Mouse (Mus musculus) hindbrain, postnatal 0 days (tissue): ENCODE measurements around the gene Serpina3b. TPM values are rescaled to one million over a fixed set of nuclear protein-coding genes. Genes with fewer than 3 reads are reported as not detected.
"Not testable (repeated sequence)": the region's sequence is repeated elsewhere in the genome, so short reads cannot be mapped to it uniquely, and the experiment has no call there.

Experiments
- ATAC-seq: fragments of 200-750 bp; cut with Nextera tagmentation; 2 replicates; pipeline ENCODE4 v1.8.0; 2017; ENCODE audit warnings: mild to moderate bottlenecking, moderate TSS enrichment, moderate library complexity
- DNase-seq: peaks from one replicate; pipeline ENCODE4 v3.0.0-alpha.2; 2015; ENCODE audit warnings: low spot score
- H3K27ac ChIP-seq: fragments of 300-500 bp; sonication (generic); 2 replicates; pipeline ENCODE4 v1.5.1; 2014; ENCODE audit warnings: mild to moderate bottlenecking
- H3K27me3 ChIP-seq: fragments of 300-500 bp; sonication (generic); 2 replicates; pipeline ENCODE4 v1.6.1; 2014; ENCODE audit warnings: low read length, mixed read lengths; ENCODE audit not compliant: insufficient read depth
- H3K36me3 ChIP-seq: fragments of 300-500 bp; sonication (generic); 2 replicates; pipeline ENCODE4 v1.6.1; 2014; ENCODE audit warnings: low read length, mixed read lengths; ENCODE audit not compliant: insufficient read depth
- H3K4me1 ChIP-seq: fragments of 300-500 bp; sonication (generic); 2 replicates; pipeline ENCODE4 v1.6.1; 2014; ENCODE audit warnings: antibody characterized with exemption, low read length, mixed read lengths; ENCODE audit not compliant: insufficient read depth
- H3K4me2 ChIP-seq: fragments of 300-500 bp; sonication (generic); 2 replicates; pipeline ENCODE4 v1.6.1; 2014; ENCODE audit warnings: low read depth, mild to moderate bottlenecking, low read length, moderate library complexity, mixed read lengths
- H3K4me3 ChIP-seq: fragments of 300-500 bp; sonication (generic); 2 replicates; pipeline ENCODE4 v1.5.1; 2014; ENCODE audit warnings: low read length
- H3K9ac ChIP-seq: fragments of 300-500 bp; sonication (generic); replicated peaks from 2 replicates; pipeline ENCODE4 v1.6.1; 2014; ENCODE audit warnings: mild to moderate bottlenecking, low read length, moderate library complexity, mixed read lengths
- H3K9me3 ChIP-seq: fragments of 300-500 bp; sonication (generic); 2 replicates; pipeline ENCODE4 v1.6.1; 2016; ENCODE audit warnings: low read length, mixed read lengths
- CTCF ChIP-seq: IDR thresholded peaks from 2 replicates; pipeline ENCODE4 v1.5.1; 2016; ENCODE audit warnings: antibody characterized with exemption, control low read depth, low read depth
- WGBS: fragments of 180-500 bp; shearing (Covaris S2); extraction: QIAGEN DNeasy Blood & Tissue Kit; methylation state at CpG from one replicate; pipeline ENCODE4 v1.1.7; 2014; 5-methylcytosine and 5-hydroxymethylcytosine counted together
- polyA plus RNA-seq: library from polyadenylated mRNA; unstranded; fragments of >200 nt; fragmentation: Nextera tagmentation; extraction: Ambion mirVana; gene quantifications from 2 replicates; pipeline ENCODE4 v1.2.1, GENCODE M21; 2015
- total RNA-seq: library from RNA; depleted of rRNA; stranded (reverse); fragments of >200 nt; gene quantifications from 2 replicates; pipeline ENCODE4 v1.2.3, GENCODE M21; 2014; rRNA removed

The Serpina3b gene
- total RNA-seq (not detected in 2 replicates), polyA plus RNA-seq (not detected in 2 replicates)

DNA sequence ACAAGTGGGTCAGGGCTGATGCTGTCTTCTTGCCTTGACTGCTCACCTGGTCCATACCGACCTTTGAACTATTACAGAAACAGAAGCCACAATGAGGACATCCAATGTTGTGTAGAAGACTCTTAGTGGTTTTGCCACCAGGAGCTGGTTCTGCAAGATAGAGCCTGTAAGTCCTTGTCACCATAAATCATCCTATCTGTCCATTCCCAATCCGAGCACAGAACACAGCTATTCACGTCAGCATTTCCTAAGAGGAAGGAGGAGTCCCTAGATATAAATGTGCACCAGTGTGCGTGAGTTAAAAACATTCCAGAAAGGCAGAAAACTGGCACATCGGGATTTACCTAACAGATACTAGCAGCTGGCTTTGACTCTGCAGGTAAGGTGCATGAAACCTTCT is at the start of gene Serpina3b:
TSS of gene Serpina3b (plus strand) at position 301 of the 400 bp plus-strand sequence.
- no peak within 1 kb of the TSS for H3K4me2 ChIP-seq
- H3K9me3 ChIP-seq, result no peaks in the 10 kb centered on the region
- DNase-seq, result no peak
- no peak within 1 kb of the TSS for H3K4me3 ChIP-seq
- H3K9ac ChIP-seq, result no peak within 1 kb of the TSS
- no peak for TF ChIP-seq CTCF
- H3K27ac ChIP-seq, result no peak within 1 kb of the TSS
- H3K36me3 ChIP-seq, result no peaks in the 10 kb centered on the region
- WGBS, result 86% methylated on average over 5 of the region's 5 CpGs
- no peaks in the 10 kb centered on the region for H3K27me3 ChIP-seq
- H3K4me1 ChIP-seq, result no peaks in the 10 kb centered on the region
- ATAC-seq, result no peak

DNA sequence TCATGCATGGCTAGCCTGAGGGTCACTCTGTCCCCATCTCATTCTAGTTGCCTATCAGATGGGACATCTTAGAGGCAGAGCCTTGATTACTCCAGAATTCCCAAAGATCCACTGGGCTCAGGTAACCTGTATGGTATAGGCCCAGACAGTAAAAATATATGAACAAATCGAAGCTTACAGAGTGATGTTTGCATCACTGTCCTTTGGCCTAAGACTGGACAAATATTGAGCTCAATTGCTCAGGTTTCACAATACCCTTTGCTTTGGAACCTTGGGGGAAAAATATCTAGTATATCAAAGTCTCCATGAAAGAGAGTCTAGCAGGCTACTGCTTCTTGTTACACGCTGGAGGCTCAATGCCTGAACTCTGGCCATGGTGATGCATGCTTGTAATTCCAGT is 37.7 kb upstream of the Serpina3b start:
- ATAC-seq, result no peak
- no peak for DNase-seq
- TF ChIP-seq CTCF, result no peak
- no peaks in the 10 kb centered on the region for H3K27me3 ChIP-seq
- no peak overlapping the region for H3K4me3 ChIP-seq
- 84% methylated on average over 2 of the region's 2 CpGs for WGBS
- no peaks in the 10 kb centered on the region for H3K36me3 ChIP-seq
- H3K9me3 ChIP-seq, result no peaks in the 10 kb centered on the region
- H3K4me1 ChIP-seq, result no peaks in the 10 kb centered on the region
- no peak overlapping the region for H3K27ac ChIP-seq
- no peak overlapping the region for H3K4me2 ChIP-seq
- H3K9ac ChIP-seq, result no peak overlapping the region

DNA sequence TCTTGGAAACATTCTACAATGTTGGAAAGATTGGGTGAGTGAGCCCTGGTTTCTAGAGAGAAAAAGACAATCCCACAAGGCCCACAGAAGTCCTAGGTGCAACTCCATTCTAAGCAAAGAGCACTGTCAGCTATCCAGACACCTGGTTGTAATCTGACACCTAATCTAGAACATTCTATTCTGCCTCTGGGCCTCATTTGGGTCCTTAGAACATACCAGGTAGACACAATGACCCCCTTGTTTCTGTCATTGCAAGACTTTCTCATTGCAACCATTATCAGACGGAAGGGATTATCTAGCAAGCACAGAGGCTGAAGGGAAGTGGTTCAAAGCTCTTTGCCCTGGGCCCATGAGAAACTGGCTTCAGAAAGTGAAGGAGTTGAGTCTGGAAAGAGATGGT is 36.5 kb upstream of the Serpina3b start:
- no peaks in the 10 kb centered on the region for H3K36me3 ChIP-seq
- H3K9ac ChIP-seq, result no peak overlapping the region
- ATAC-seq, result no peak
- no peak overlapping the region for H3K4me2 ChIP-seq
- H3K4me1 ChIP-seq, result no peaks in the 10 kb centered on the region
- no peak overlapping the region for H3K27ac ChIP-seq
- TF ChIP-seq CTCF, result no peak
- WGBS, result 86% methylated on average over 1 of the region's 1 CpGs
- H3K9me3 ChIP-seq, result no peaks in the 10 kb centered on the region
- H3K4me3 ChIP-seq, result no peak overlapping the region
- DNase-seq, result no peak
- H3K27me3 ChIP-seq, result no peaks in the 10 kb centered on the region

DNA sequence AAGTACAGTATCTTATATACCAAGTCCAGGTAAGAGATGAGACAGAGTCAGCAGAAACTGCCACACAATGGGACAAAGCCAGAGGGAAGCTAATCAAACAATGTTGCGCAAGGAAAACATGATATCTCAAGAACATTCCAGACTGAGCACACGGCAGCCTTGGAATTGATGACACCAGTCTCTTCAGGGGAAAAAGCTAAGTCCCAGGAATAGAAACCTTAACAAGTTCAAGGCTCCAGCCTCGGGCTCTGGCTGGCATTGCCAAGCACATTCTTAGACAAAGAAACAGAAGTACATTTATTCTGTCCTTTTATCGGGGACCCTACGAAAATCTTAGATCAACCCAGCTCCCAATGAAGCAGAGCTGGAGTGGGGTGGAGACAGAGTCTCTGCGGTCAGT is 27.0 kb upstream of the Serpina3b start, which contains the start of gene Serpina5:
TSS of gene Serpina5 (plus strand) at position 346 of the 400 bp plus-strand sequence.
- no peaks in the 10 kb centered on the region for H3K36me3 ChIP-seq
- H3K9ac ChIP-seq, result no peak within 1 kb of the TSS
- 92% methylated on average over 6 of the region's 6 CpGs for WGBS
- no peak within 1 kb of the TSS for H3K27ac ChIP-seq
- no peaks in the 10 kb centered on the region for H3K4me1 ChIP-seq
- ATAC-seq, result no peak
- H3K9me3 ChIP-seq, result no peaks in the 10 kb centered on the region
- H3K4me3 ChIP-seq, result no peak within 1 kb of the TSS
- DNase-seq, result no peak
- no peak within 1 kb of the TSS for H3K4me2 ChIP-seq
- TF ChIP-seq CTCF, result no peak
- H3K27me3 ChIP-seq, result no peaks in the 10 kb centered on the region

DNA sequence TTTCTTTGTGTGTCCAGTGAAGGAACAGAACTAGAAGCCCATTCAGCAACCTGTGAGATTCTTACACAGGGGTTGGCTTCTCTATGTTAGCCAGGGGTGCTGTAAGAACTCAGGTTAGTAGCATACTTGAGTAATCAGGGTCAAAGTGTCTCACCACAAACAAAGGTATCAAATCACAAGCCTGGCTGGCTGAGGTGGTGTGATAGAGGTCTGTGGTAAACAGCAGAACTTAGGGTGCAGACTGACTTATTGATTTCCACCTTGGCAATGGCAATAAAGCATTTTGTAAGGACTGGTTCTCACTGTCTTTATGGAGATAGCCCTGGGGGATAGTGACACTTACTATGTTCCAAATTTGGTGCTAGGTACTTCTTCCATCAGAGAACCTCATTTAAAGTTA is 21.9 kb upstream of the Serpina3b start:
- no peak overlapping the region for H3K9ac ChIP-seq
- no peak overlapping the region for H3K27ac ChIP-seq
- H3K4me1 ChIP-seq, result no peaks in the 10 kb centered on the region
- H3K9me3 ChIP-seq, result no peaks in the 10 kb centered on the region
- no peak for TF ChIP-seq CTCF
- no peak overlapping the region for H3K4me3 ChIP-seq
- no peak overlapping the region for H3K4me2 ChIP-seq
- no peak for DNase-seq
- no peaks in the 10 kb centered on the region for H3K27me3 ChIP-seq
- H3K36me3 ChIP-seq, result no peaks in the 10 kb centered on the region
- ATAC-seq, result no peak

DNA sequence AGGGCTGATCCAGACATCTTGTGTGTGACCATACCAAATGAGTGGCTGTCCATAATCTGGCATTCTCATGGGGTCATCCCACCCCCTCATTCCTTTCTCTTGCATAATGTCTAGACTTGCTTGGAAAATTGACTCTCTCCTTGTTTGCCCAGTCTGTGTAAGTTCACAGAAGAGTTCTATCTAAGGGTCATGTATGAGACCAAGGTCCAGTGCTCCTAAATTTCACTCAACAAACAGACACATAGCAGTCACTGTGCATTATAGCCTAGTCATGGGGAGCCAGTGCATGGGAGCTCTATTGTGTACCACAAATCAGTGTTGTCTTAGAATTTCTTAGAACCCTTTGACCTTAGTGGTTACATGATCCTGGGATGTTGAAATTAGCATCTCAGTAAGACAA is 20.9 kb upstream of the Serpina3b start:
- no peaks in the 10 kb centered on the region for H3K4me1 ChIP-seq
- TF ChIP-seq CTCF, result no peak
- no peak for ATAC-seq
- H3K27ac ChIP-seq, result no peak overlapping the region
- H3K9me3 ChIP-seq, result no peaks in the 10 kb centered on the region
- H3K4me3 ChIP-seq, result no peak overlapping the region
- no peak overlapping the region for H3K9ac ChIP-seq
- no peaks in the 10 kb centered on the region for H3K27me3 ChIP-seq
- no peak overlapping the region for H3K4me2 ChIP-seq
- no peak for DNase-seq
- no peaks in the 10 kb centered on the region for H3K36me3 ChIP-seq

DNA sequence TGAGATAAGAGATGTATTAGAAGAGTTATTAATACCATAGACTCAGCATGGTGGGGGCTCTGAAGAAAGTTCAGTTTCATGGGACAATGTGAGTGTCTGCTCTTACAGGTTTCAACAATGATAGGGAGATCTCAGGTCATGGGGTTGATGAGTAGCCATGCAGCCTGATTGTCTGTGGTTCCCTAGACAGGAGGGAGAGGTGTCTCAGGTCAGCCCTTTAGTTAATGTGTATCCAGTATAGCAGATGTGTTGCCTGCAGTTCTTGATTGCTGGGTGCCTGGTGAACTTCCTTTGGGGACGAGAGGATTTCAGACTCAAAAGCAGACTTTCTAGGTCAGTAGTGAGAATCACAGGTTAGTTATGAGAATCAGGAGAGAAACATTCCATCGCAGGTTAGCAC is 19.3 kb upstream of the Serpina3b start:
- no peak for DNase-seq
- no peak overlapping the region for H3K4me3 ChIP-seq
- H3K27ac ChIP-seq, result no peak overlapping the region
- no peak for ATAC-seq
- H3K4me2 ChIP-seq, result no peak overlapping the region
- H3K36me3 ChIP-seq, result no peaks in the 10 kb centered on the region
- no peaks in the 10 kb centered on the region for H3K9me3 ChIP-seq
- H3K27me3 ChIP-seq, result no peaks in the 10 kb centered on the region
- H3K9ac ChIP-seq, result no peak overlapping the region
- 89% methylated on average over 2 of the region's 2 CpGs for WGBS
- no peaks in the 10 kb centered on the region for H3K4me1 ChIP-seq
- TF ChIP-seq CTCF, result no peak

DNA sequence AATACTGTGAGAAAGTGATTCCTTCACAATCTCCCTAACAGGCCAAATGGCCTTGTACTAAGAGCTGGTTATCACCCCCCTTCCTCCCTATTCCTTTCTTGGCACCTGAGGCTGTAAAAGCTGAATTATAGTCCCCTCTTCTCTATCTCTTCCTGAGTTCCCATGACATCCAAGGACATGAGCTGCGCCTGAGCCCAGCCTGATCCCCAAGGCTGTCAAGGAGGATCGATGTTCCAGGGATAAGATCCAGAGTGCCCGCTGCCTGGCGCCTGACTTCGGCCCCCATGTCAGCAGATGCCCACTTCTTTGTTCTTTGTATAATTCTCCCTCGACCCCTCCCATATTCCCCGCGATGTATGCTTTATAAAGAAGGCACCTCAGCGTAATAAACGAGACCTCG is 15.5 kb upstream of the Serpina3b start, which contains the start of gene Serpina3a:
TSS of gene Serpina3a (plus strand) at position 392 of the 400 bp plus-strand sequence.
- H3K4me2 ChIP-seq, H3K4me3 ChIP-seq, H3K4me1 ChIP-seq, DNase-seq, H3K9me3 ChIP-seq, H3K27ac ChIP-seq, H3K36me3 ChIP-seq, H3K9ac ChIP-seq, H3K27me3 ChIP-seq, ATAC-seq: not testable (repeated sequence)
- 88% methylated on average over 11 of the region's 11 CpGs for WGBS
